ENCODE assay signal across 9 mouse cellular contexts in genomic region chr12:91765504-91765903, GRCm38 (mm10). TPM values are rescaled to one million over a fixed set of nuclear protein-coding genes. Genes with fewer than 3 reads are reported as not detected.
A peak's percentile ranks its signal among the peaks of the same experiment; 100 is the strongest.
DNase-seq lines count a peak whose midpoint lies in the region; TF ChIP-seq lines count a peak whose summit lies in the region.
"Had no signal": no experiment of that assay in that cellular context is flagged by ENCODE, and none has a peak within 500 bp of the region (broad histone marks: within the 10 kb centered on the region; RNA-seq: fewer than 3 reads in every experiment).

No protein-coding gene starts in this region.

- DNase-seq in liver, adult 2 months (ENCODE audit: extremely low read depth, low read depth, low spot score) = peak; percentile 42
- DNase-seq in liver = no peak
- peak; percentile 22 for DNase-seq in brain, adult 2 months (ENCODE audit: low read depth, low spot score)
- peak; percentile 16 for DNase-seq in lung, postnatal 10 days
- DNase-seq in thymus, postnatal 14 days = peak; percentile 46
- DNase-seq in left cerebral cortex, adult 9 months (ENCODE audit: low spot score in 2 of 2) = no peak
- DNase-seq in urinary bladder, adult 18-20 months (ENCODE audit: low spot score in 2 of 2) = no peak
- DNase-seq in right cerebral cortex, postnatal 25 days = no peak
- DNase-seq: heart, postnatal 4 days had no signal

- H3K27me3 ChIP-seq in liver, adult 2 months (ENCODE audit: control insufficient read depth, insufficient read depth, low read length) = no peaks in the 10 kb centered on the region

- H3K4me3 ChIP-seq in liver, adult 2 months (ENCODE audit: insufficient read depth, low read depth, low read length) = no peak overlapping the region

- TF ChIP-seq CTCF in liver, adult 2 months (IDR thresholded peaks at IDR 0.05; ENCODE audit: low read depth, low read length) = no peak

- H3K9ac ChIP-seq in liver, adult 2 months (ENCODE audit: low read depth, low read length) = peak overlapping the region; percentile 17; the same call in 1 of the 2 replicates

- H3K27ac ChIP-seq in liver, adult 2 months (replicated peaks; ENCODE audit: insufficient read depth, low read depth, low read length) = no peak overlapping the region

- WGBS in liver, adult 2 months = 24% methylated on average over 13 of the region's 13 CpGs

- H3K36me3 ChIP-seq in liver, adult 2 months (ENCODE audit: control insufficient read depth, insufficient read depth, low read length) = no peaks in the 10 kb centered on the region

- peaks cover 23% of the 10 kb centered on the region; the same call in 1 of the 2 replicates for H3K79me2 ChIP-seq in liver, adult 2 months (ENCODE audit: control insufficient read depth, insufficient read depth, low read length)

- H3K4me1 ChIP-seq in liver, adult 2 months (ENCODE audit: control insufficient read depth, insufficient read depth, low read length) = peaks cover 17% of the 10 kb centered on the region; the same call in 1 of the 2 replicates

- no peak for TF ChIP-seq POLR2A in liver, adult 2 months (IDR thresholded peaks at IDR 0.05; ENCODE audit: extremely low read depth, insufficient read depth, low read length)

RNA-seq across cellular contexts. Expression of gene Ston2, which starts 22.7 kb away (rescaled TPM):
- 4.6 and 6.5 TPM in 2 replicates for total RNA-seq in liver, adult 2 months (2014; rRNA removed)
- polyA plus RNA-seq in liver, adult 2 months (2012; rRNA removed) = 9.3 and 11.4 TPM in 2 replicates

Comparison
In these comparisons a context has a peak if more than half of its experiments do, and no peak if none do; other contexts are left out.
1. DNase-seq: peak in liver, adult 2 months (single experiment), brain, adult 2 months (single experiment), lung, postnatal 10 days (single experiment) and thymus, postnatal 14 days (single experiment); none in liver (single experiment), left cerebral cortex, adult 9 months (0 of 2), urinary bladder, adult 18-20 months (0 of 2) and right cerebral cortex, postnatal 25 days (single experiment).